Mouse (Mus musculus): Measurements from ENCODE around the gene Eral1. TPM values are rescaled to one million over a fixed set of nuclear protein-coding genes. Genes with fewer than 3 reads are reported as not detected.

Eral1 gene
- total and polyA plus RNA-seq, 3 experiments, result 25.0 to 34.9 (median 28.2) TPM

- intact Hi-C loops (cut with DNase I), result loop anchor here (5.0 kb wide), 1 partner anchor 47 kb away; no protein-coding TSS in a partner anchor
- DNase-seq, result no peak
- TF ChIP-seq POLR2A (IDR thresholded peaks at IDR 0.05; ENCODE audit: insufficient read depth, low read depth, low read length), result no peak
- TF ChIP-seq EP300 (IDR thresholded peaks at IDR 0.05; ENCODE audit: insufficient read depth, low read depth, low read length), result no peak
- TF ChIP-seq CTCF (IDR thresholded peaks at IDR 0.05), result no peak
- Histone ChIP-seq H3K79me2 (replicated peaks; ENCODE audit: control insufficient read depth, insufficient read depth, low read length) (peaks cover 2% of the 10 kb centered on the region; the same call in 1 of the 2 replicates), H3K27me3 (ENCODE audit: control insufficient read depth, insufficient read depth, low read length) (no peaks in the 10 kb centered on the region), H3K4me3 (peak overlapping the region; percentile 88), H3K9ac (ENCODE audit: low read depth, low read length) (peak overlapping the region; percentile 92), H3K4me1 (ENCODE audit: control insufficient read depth, insufficient read depth, low read length) (peaks cover 5% of the 10 kb centered on the region; the same call in 1 of the 2 replicates), H3K36me3 (ENCODE audit: control insufficient read depth, insufficient read depth, low read length) (peaks cover 16% of the 10 kb centered on the region), H3K27ac (peak overlapping the region; percentile 97)
- 3% methylated on average over 5 of the region's 5 CpGs for WGBS
Measured at GRCm38 (mm10) chr11:78095144-78095516, 14.9 kb upstream of the Eral1 start.

GRCm38 (mm10) chr11:78094504-78095143 is 14.4 kb upstream of the Eral1 start, which contains the start of gene Fam222b:
Gene Fam222b (plus strand): TSS chr11:78094660.
- TF ChIP-seq EP300 (IDR thresholded peaks at IDR 0.05; ENCODE audit: insufficient read depth, low read depth, low read length), result peak; percentile 58; the same call in 1 of the 2 replicates
- TF ChIP-seq CTCF (IDR thresholded peaks at IDR 0.05), result no peak
- peak; percentile 85 for TF ChIP-seq POLR2A (IDR thresholded peaks at IDR 0.05; ENCODE audit: insufficient read depth, low read depth, low read length)
- intact Hi-C loops (cut with DNase I), result loop anchor here (1.0 to 5.0 kb wide), 3 partner anchors 14 to 48 kb away; partner anchors contain the start of gene Eral1
- peak within 1 kb of the TSS; percentile 92 for H3K9ac ChIP-seq (ENCODE audit: low read depth, low read length)
- peak within 1 kb of the TSS; percentile 97 for H3K27ac ChIP-seq
- H3K4me3 ChIP-seq, result peak within 1 kb of the TSS; percentile 88
- under 1% methylated on average over 38 of the region's 38 CpGs for WGBS
- peaks cover 5% of the 10 kb centered on the region; the same call in 1 of the 2 replicates for H3K4me1 ChIP-seq (ENCODE audit: control insufficient read depth, insufficient read depth, low read length)
- H3K27me3 ChIP-seq (ENCODE audit: control insufficient read depth, insufficient read depth, low read length), result no peaks in the 10 kb centered on the region
- peaks cover 2% of the 10 kb centered on the region; the same call in 1 of the 2 replicates for H3K79me2 ChIP-seq (replicated peaks; ENCODE audit: control insufficient read depth, insufficient read depth, low read length)
- DNase-seq, result peak; percentile 94 to 96
- peaks cover 16% of the 10 kb centered on the region for H3K36me3 ChIP-seq (ENCODE audit: control insufficient read depth, insufficient read depth, low read length)

- Histone ChIP-seq H3K36me3 (ENCODE audit: control insufficient read depth, insufficient read depth, low read length) (peaks cover 16% of the 10 kb centered on the region), H3K27me3 (ENCODE audit: control insufficient read depth, insufficient read depth, low read length) (no peaks in the 10 kb centered on the region), H3K4me3 (peak overlapping the region; percentile 88), H3K27ac (peak overlapping the region; percentile 97), H3K9ac (ENCODE audit: low read depth, low read length) (0 out of 2 replicates have a peak overlapping the region, but pooled peaks have one; percentile 12), H3K4me1 (ENCODE audit: control insufficient read depth, insufficient read depth, low read length) (peaks cover 5% of the 10 kb centered on the region; the same call in 1 of the 2 replicates), H3K79me2 (replicated peaks; ENCODE audit: control insufficient read depth, insufficient read depth, low read length) (peaks cover 2% of the 10 kb centered on the region; the same call in 1 of the 2 replicates)
- 42% methylated on average over 11 of the region's 11 CpGs for WGBS
- TF ChIP-seq POLR2A (IDR thresholded peaks at IDR 0.05; ENCODE audit: insufficient read depth, low read depth, low read length) (no peak), EP300 (IDR thresholded peaks at IDR 0.05; ENCODE audit: insufficient read depth, low read depth, low read length) (no peak), CTCF (IDR thresholded peaks at IDR 0.05) (no peak)
- no peak for DNase-seq
- intact Hi-C loops (cut with DNase I), result loop anchor here (1.0 to 5.0 kb wide), 2 partner anchors 14 to 47 kb away; partner anchors contain the start of gene Eral1
Measured at GRCm38 (mm10) chr11:78094137-78094503, 13.9 kb upstream of the Eral1 start.

- 50% methylated on average over 5 of the region's 5 CpGs for WGBS
- Histone ChIP-seq H3K4me1 (ENCODE audit: control insufficient read depth, insufficient read depth, low read length) (no peaks in the 10 kb centered on the region), H3K9ac (ENCODE audit: low read depth, low read length) (no peak overlapping the region), H3K27ac (no peak overlapping the region), H3K79me2 (replicated peaks; ENCODE audit: control insufficient read depth, insufficient read depth, low read length) (no peaks in the 10 kb centered on the region), H3K4me3 (no peak overlapping the region), H3K27me3 (ENCODE audit: control insufficient read depth, insufficient read depth, low read length) (no peaks in the 10 kb centered on the region), H3K36me3 (ENCODE audit: control insufficient read depth, insufficient read depth, low read length) (no peaks in the 10 kb centered on the region)
- TF ChIP-seq CTCF (IDR thresholded peaks at IDR 0.05) (no peak), EP300 (IDR thresholded peaks at IDR 0.05; ENCODE audit: insufficient read depth, low read depth, low read length) (no peak), POLR2A (IDR thresholded peaks at IDR 0.05; ENCODE audit: insufficient read depth, low read depth, low read length) (no peak)
- intact Hi-C loops (cut with DNase I), result no loop called here
- no peak for DNase-seq
Measured at GRCm38 (mm10) chr11:78087756-78088281, 7.6 kb upstream of the Eral1 start.

- Histone ChIP-seq H3K4me3 (no peak overlapping the region), H3K79me2 (replicated peaks; ENCODE audit: control insufficient read depth, insufficient read depth, low read length) (no peaks in the 10 kb centered on the region), H3K27ac (no peak overlapping the region), H3K36me3 (ENCODE audit: control insufficient read depth, insufficient read depth, low read length) (no peaks in the 10 kb centered on the region), H3K4me1 (ENCODE audit: control insufficient read depth, insufficient read depth, low read length) (no peaks in the 10 kb centered on the region), H3K9ac (ENCODE audit: low read depth, low read length) (no peak overlapping the region), H3K27me3 (ENCODE audit: control insufficient read depth, insufficient read depth, low read length) (no peaks in the 10 kb centered on the region)
- TF ChIP-seq CTCF (IDR thresholded peaks at IDR 0.05) (no peak), POLR2A (IDR thresholded peaks at IDR 0.05; ENCODE audit: insufficient read depth, low read depth, low read length) (no peak), EP300 (IDR thresholded peaks at IDR 0.05; ENCODE audit: insufficient read depth, low read depth, low read length) (no peak)
- WGBS, result 62% methylated on average over 4 of the region's 4 CpGs
- intact Hi-C loops (cut with DNase I), result no loop called here
- no peak for DNase-seq
Measured at GRCm38 (mm10) chr11:78086925-78087479, 6.8 kb upstream of the Eral1 start.
